In genomic region chr11:97289276-97290230, GRCm38 (mm10) we compare ENCODE assay signal across 10 mouse cellular contexts. TPM values are rescaled to one million over a fixed set of nuclear protein-coding genes. Genes with fewer than 3 reads are reported as not detected.
DNase-seq lines count a peak whose midpoint lies in the region; ATAC-seq and TF ChIP-seq lines count a peak whose summit lies in the region.
"Had no signal": no experiment of that assay in that cellular context is flagged by ENCODE, and none has a peak within 500 bp of the region (broad histone marks: within the 10 kb centered on the region; RNA-seq: fewer than 3 reads in every experiment).

No protein-coding gene starts in this region.

- H3K4me1 ChIP-seq in hindbrain, embryonic 10.5 days (replicated peaks) = peaks cover 13% of the 10 kb centered on the region
- H3K4me1 ChIP-seq in hindbrain, embryonic 14.5 days (replicated peaks; ENCODE audit: control insufficient read depth, insufficient read depth, low read length) = no peaks in the 10 kb centered on the region
- H3K4me1 ChIP-seq in ES-E14 (ENCODE audit: control insufficient read depth in 2 of 2, insufficient read depth in 2 of 2, low read length in 2 of 2, poor library complexity in 1 of 2) = peaks cover 19 to 25% of the 10 kb centered on the region in 2 experiments
- H3K4me1 ChIP-seq in cortical plate, adult 2 months (ENCODE audit: control insufficient read depth, insufficient read depth, low read length) = no peaks in the 10 kb centered on the region; the same call in 1 of the 2 replicates

- H3K36me3 ChIP-seq in hindbrain, embryonic 10.5 days = no peaks in the 10 kb centered on the region
- no peaks in the 10 kb centered on the region for H3K36me3 ChIP-seq in hindbrain, embryonic 14.5 days (replicated peaks; ENCODE audit: control insufficient read depth, insufficient read depth)
- H3K36me3 ChIP-seq in ES-E14 (ENCODE audit: control insufficient read depth, insufficient read depth, low read length, poor library complexity, severe bottlenecking) = no peaks in the 10 kb centered on the region

- TF ChIP-seq POLR2A in cortical plate, adult 2 months (IDR thresholded peaks at IDR 0.05; ENCODE audit: extremely low read depth, insufficient read depth, low read length) = no peak

- no peak for TF ChIP-seq CTCF in cortical plate, adult 2 months (IDR thresholded peaks at IDR 0.05; ENCODE audit: extremely low read depth, insufficient read depth, low read length)

- no peak overlapping the region for H3K4me2 ChIP-seq in hindbrain, embryonic 14.5 days (replicated peaks)

- in situ Hi-C loops in ES-E14 (cut with MboI; ENCODE audit: low sequenced_read_pairs in 2 of 2, unreplicated experiment in 2 of 2) = no loop called here

- peak overlapping the region; percentile 74 for H3K27ac ChIP-seq in hindbrain, embryonic 10.5 days
- no peak overlapping the region for H3K27ac ChIP-seq in hindbrain, embryonic 14.5 days
- H3K27ac ChIP-seq in ES-E14 (ENCODE audit: insufficient read depth, low read depth, low read length, poor library complexity, severe bottlenecking) = peak overlapping the region; percentile 35
- H3K27ac ChIP-seq in cortical plate, adult 2 months (ENCODE audit: insufficient read depth, low read length) = peak overlapping the region; percentile 33
- H3K27ac ChIP-seq: kidney, postnatal 0 days had no signal

- ATAC-seq in hindbrain, embryonic 14.5 days (ENCODE audit: low FRiP score) = no peak

- H3K9ac ChIP-seq in hindbrain, embryonic 14.5 days = no peak overlapping the region
- no peak overlapping the region for H3K9ac ChIP-seq in ES-E14 (ENCODE audit: insufficient read depth, low read depth, low read length, poor library complexity, severe bottlenecking)

- WGBS in hindbrain, embryonic 10.5 days = 45% methylated on average over 12 of the region's 12 CpGs
- 43% methylated on average over 12 of the region's 12 CpGs for WGBS in hindbrain, embryonic 14.5 days

- no peak overlapping the region; the same call in 1 of the 2 replicates for H3K4me3 ChIP-seq in hindbrain, embryonic 10.5 days
- H3K4me3 ChIP-seq in hindbrain, embryonic 14.5 days (replicated peaks; ENCODE audit: low read length) = no peak overlapping the region
- H3K4me3 ChIP-seq in ES-E14 (ENCODE audit: insufficient read depth in 1 of 2, low read depth in 1 of 2, low read length in 2 of 2, poor library complexity in 1 of 2, severe bottlenecking in 1 of 2) = no peak overlapping the region
- no peak overlapping the region for H3K4me3 ChIP-seq in cortical plate, adult 2 months (ENCODE audit: insufficient read depth, low read length)

- no peaks in the 10 kb centered on the region for H3K27me3 ChIP-seq in hindbrain, embryonic 10.5 days (ENCODE audit: insufficient read depth, poor library complexity, severe bottlenecking)
- H3K27me3 ChIP-seq in hindbrain, embryonic 14.5 days (ENCODE audit: control insufficient read depth, insufficient read depth, low read length) = no peaks in the 10 kb centered on the region

- DNase-seq in hindbrain, embryonic 10.5 days (ENCODE audit: low spot score) = peak; percentile 7
- DNase-seq in hindbrain, embryonic 14.5 days (ENCODE audit: low spot score) = no peak
- no peak for DNase-seq in ES-E14 (ENCODE audit: low read depth, low spot score)
- peak; percentile 68 to 72 for DNase-seq in layer of hippocampus, adult 8-10 months (ENCODE audit: low spot score in 2 of 2)
- DNase-seq in ovary, adult 18-20 months (ENCODE audit: low spot score) = no peak
- no peak for DNase-seq in embryo, embryonic 9.5 days (ENCODE audit: extremely low spot score)
- DNase-seq in cerebellum, adult 11 months = no peak
- DNase-seq: right cerebral cortex, postnatal 14 days had no signal

- no peaks in the 10 kb centered on the region for H3K9me3 ChIP-seq in hindbrain, embryonic 10.5 days
- no peaks in the 10 kb centered on the region for H3K9me3 ChIP-seq in hindbrain, embryonic 14.5 days (ENCODE audit: control insufficient read depth, low read length)
- no peaks in the 10 kb centered on the region for H3K9me3 ChIP-seq in ES-E14 (ENCODE audit: control insufficient read depth, insufficient read depth, low read depth, low read length)

TF ChIP-seq in ES-E14, 5 proteins besides CTCF, POLR2A, EP300 and RAD21:
- TF ChIP-seq HCFC1 (IDR thresholded peaks at IDR 0.05; ENCODE audit: borderline replicate concordance, insufficient read depth, low read length) (no peak), MAFK (IDR thresholded peaks at IDR 0.05; ENCODE audit: insufficient read depth, low read depth, low read length) (no peak), ZNF384 (IDR thresholded peaks at IDR 0.05; ENCODE audit: low read depth, low read length) (no peak), ZC3H11A (IDR thresholded peaks at IDR 0.05; ENCODE audit: borderline replicate concordance, low read depth, low read length) (no peak), CHD2 (IDR thresholded peaks at IDR 0.05; ENCODE audit: low read depth, low read length) (no peak)
TF ChIP-seq in ES-E14: peak in this region for 0.

RNA-seq across cellular contexts. Expression of gene Npepps, which starts 9.1 kb away (rescaled TPM):
- polyA plus RNA-seq in hindbrain, embryonic 10.5 days (2016; fragmentation: Nextera tagmentation; extraction: Ambion mirVana) = 98.7 and 103 TPM in 2 replicates
- polyA plus RNA-seq in hindbrain, embryonic 14.5 days (2014; fragmentation: Nextera tagmentation; extraction: Ambion mirVana) = 132 and 144 TPM in 2 replicates
- total RNA-seq in ES-E14 (2012; rRNA removed) = 86.1 and 107 TPM in 2 replicates
- polyA plus RNA-seq in cortical plate, adult 2 months (2012; rRNA removed) = 81.2 and 88.0 TPM in 2 replicates
- total RNA-seq in layer of hippocampus, adult 8-10 months (2022) = 100 to 1,000 TPM; 142 to 161 (median 151) TPM

RNA-seq across cellular contexts. Expression of gene Mrpl45, which starts 26.0 kb away (rescaled TPM):
- 50.8 and 63.5 TPM in 2 replicates for polyA plus RNA-seq in hindbrain, embryonic 10.5 days (2016; fragmentation: Nextera tagmentation; extraction: Ambion mirVana)
- 32.8 and 37.3 TPM in 2 replicates for polyA plus RNA-seq in hindbrain, embryonic 14.5 days (2014; fragmentation: Nextera tagmentation; extraction: Ambion mirVana)
- total RNA-seq in ES-E14 (2012; rRNA removed) = 53.8 and 76.8 TPM in 2 replicates
- polyA plus RNA-seq in cortical plate, adult 2 months (2012; rRNA removed) = 27.7 and 29.5 TPM in 2 replicates
- total RNA-seq in layer of hippocampus, adult 8-10 months (2022) = 10 to 100 TPM; 23.1 to 32.2 (median 27.4) TPM

Comparison
In these comparisons a context has a peak if more than half of its experiments do, and no peak if none do; other contexts are left out.
1. DNase-seq: peak in hindbrain, embryonic 10.5 days (single experiment) and layer of hippocampus, adult 8-10 months (2 of 2); none in hindbrain, embryonic 14.5 days (single experiment), ES-E14 (single experiment), ovary, adult 18-20 months (single experiment), embryo, embryonic 9.5 days (single experiment) and cerebellum, adult 11 months (single experiment).